Mouse (Mus musculus) retina, embryonic 14.5 days (tissue): Measurements from ENCODE around the gene Foxr1.
"Not testable (repeated sequence)": the region's sequence is repeated elsewhere in the genome, so short reads cannot be mapped to it uniquely, and the experiment has no call there.

Experiments used
- DNase-seq: peaks from one replicate; pipeline ENCODE4 v3.0.0-alpha.2; 2015; ENCODE audit warnings: low spot score

Foxr1 gene

DNA sequence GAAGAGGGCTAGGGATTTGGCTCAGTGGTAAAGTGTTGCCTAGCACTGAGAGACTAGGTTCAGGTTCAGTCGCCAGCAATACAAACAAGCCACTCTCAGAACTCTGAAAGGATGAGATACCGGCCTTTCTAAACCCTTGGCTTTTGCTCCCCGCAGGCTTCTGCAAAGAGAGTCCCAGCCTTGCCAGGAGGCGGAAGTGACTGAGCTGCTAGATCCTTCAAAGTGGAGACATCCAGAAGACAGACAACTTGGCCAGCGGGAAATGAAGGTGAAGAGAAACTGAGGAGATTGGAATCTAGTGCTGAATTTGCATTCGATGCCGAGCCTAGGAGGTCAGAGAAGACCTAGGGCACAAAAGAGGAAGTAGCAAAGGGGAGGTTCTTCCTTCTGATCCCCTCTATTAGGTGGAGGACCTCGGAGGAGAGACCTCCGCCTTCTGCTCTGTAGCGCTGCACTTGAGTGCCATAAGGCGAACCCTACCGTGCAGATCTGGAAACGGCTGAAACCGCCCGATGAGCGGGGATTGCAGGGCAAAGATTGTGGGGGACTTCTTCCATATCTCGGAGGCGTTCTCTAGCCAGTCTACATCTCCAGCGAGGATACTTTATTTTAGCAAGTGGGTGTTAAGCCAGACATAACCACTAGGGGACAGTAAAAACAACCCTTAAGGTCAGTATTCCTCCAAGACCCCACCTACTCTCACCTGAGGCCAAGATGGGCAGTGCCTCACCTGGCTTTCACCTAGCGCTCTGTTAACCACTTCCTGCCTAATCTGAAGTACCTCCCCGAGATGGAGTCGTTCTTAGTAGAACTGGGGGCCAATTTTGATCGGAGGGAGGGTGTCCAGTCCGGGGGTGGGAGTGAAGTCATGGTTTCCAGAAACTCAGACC is 36.6 kb upstream of the Foxr1 start:
- DNase-seq: peak; percentile 89

DNA sequence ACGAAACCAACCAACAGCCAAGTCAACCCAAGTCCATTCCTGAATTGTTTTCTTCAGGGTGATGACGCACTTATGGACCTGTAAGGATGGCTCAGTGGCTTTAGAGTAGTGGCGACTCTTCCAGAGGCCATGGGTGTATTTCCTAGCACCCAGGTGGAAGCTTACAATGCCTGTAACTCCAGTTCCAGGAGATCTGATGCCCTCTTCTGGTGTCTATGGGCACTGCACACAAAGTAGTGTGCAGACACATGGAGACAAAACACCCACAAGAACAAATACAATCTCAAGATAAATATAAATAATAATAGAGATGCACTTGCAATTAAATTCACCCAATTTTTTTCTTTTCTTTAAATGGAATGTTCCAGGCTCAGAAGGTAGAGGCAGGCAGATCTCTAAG is 35.0 kb upstream of the Foxr1 start:
- no peak for DNase-seq

DNA sequence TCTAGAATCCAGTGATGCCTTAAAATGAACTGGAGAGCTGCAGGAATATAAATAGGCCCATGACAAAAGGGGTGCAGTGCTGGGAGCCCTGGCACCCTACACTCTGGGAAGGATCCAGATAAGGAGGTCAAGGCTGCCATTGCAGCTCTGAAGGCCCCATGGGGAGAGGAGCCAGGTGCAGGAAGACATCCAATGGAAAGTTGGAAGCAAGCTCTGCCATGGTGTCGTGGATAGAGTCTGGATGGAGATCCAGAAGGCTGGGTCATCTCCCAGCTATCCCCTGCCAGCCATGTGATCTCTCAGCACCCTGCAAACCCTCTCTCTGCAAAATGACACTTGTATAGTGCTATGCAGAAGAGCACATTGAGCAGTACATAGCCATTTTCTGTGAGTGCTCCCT is 33.4 kb upstream of the Foxr1 start:
- DNase-seq: no peak

DNA sequence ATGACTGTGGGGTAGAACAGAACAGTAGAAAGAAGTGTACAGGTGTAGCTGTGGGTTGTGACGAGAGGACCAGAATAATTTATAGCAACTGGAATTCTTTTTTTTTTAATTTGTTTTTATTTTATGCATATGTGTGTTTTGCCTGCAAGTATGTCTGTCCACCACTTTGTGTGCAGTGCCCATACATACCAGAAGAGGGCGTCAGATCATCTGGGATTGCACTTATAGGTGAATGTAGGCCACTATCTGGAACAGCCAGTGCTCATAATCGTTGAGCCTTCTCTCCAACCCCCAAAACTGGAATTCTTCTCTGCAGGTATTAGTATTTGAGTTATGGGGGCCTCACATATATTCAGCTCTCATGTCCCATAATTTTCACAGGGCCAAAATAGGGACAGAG is 32.2 kb upstream of the Foxr1 start:
- DNase-seq: no peak

DNA sequence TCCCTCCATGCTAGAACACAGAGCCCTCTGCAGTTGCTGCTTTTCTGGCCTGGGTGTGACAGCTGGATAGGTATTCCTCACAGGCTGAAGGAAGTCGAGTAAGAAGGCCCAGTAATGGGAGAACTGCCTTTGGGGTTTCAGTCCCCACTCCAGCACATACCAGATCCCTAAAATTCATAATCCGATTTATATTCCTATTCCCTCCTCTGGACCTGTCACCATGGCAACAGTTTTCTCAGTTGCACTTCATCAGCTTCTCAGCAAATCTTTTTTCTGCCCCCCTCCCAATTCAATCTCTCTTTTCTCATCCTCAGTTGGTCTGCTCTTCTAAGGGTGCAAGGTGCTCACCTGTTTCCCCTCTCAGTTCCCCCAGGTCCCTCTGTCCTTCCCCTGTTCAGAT is 27.9 kb upstream of the Foxr1 start:
- no peak for DNase-seq

DNA sequence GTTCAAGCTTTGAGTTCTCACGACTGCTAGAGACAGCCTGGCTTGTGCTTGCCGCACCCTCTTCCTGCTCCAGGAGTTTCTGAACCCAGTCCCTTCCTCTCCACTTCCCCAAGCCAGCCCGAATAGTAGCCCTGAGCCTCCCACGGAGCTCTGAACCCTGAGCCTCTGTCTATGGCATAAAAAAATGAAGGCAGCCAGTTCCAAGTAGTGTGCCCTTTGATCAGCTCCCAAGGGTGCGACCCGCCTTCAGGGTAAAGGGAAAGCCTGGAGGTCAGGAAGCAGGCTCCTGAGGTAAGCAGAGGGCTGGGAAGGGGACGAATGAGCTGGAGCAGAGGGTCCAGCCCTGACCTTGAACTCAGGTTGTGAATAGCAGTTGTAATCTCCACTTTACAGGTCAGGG is 27.3 kb upstream of the Foxr1 start:
- no peak for DNase-seq

DNA sequence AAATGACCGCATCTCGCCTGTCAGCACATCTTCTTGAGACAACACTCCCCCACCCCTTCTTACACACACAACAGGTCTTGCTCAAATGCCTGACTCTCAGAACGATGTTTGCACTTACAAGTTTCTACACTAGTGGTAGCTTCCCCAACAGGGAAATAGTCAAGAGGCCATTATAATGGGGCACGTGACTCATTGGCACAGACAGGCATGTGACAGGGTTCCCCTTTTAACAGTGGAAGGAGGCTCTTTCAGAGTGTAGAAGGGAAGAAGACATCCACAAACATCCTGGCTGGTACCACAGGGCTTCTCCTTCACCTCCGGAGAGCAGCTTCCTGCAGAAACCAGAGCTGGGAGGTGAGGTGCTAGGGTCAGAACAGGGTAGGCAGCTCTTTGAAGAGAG is 21.0 kb upstream of the Foxr1 start:
- DNase-seq: no peak

DNA sequence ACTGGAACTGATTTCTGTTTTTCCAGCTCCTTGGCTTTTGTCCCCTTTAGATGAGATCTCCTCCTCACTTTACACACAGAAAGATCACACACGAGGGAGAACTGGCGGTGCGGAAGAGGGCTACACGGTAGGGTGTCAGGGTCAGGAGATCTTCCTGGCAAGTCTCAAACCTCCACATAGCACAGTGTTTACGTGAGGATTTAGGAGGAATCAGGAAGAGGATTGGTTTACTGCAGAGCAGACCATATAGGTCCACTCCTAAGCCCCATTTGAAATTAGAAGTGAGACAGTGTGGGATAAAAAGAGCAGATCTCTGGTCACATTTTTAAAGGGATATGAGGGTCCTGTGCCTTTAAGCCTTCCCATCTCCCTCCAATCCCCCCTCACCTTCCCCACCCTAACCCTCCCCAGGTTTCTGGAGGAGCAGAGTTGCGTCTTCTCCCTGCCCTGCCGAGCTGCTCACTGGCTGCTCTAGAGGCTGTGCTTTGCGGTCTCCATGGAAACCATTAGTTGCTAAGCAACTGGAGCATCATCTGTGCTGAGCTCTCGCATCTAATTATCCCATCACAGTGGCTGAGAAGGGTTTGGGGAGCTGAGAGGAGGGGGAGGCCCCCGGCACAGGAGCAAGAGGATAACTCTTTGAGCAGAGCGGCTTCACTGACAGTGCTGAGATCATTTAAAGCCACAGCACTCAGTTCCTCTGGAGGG is 16.3 kb upstream of the Foxr1 start:
- DNase-seq: peak; percentile 99

DNA sequence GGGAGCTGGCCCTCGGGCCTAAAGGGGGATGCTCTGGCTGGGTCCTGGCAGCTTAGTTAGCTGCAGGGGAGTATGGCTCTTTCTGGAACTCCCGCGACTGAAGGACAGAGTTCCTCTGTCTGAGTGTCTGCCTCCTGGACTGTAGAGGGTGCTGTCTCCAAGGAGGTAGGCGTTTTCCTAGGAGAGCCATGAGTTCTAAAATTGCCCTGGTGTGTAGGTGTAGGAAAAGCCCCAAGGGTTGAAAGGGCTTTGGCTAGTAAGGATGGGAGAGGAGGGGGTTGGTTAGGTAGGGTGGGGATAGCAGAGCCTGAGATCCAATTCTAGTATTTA is 13.9 kb upstream of the Foxr1 start, which contains the start of gene Upk2:
Gene Upk2, minus strand, starts transcription at position 86 of the 330 bp plus-strand sequence.
- peak; percentile 26 for DNase-seq

DNA sequence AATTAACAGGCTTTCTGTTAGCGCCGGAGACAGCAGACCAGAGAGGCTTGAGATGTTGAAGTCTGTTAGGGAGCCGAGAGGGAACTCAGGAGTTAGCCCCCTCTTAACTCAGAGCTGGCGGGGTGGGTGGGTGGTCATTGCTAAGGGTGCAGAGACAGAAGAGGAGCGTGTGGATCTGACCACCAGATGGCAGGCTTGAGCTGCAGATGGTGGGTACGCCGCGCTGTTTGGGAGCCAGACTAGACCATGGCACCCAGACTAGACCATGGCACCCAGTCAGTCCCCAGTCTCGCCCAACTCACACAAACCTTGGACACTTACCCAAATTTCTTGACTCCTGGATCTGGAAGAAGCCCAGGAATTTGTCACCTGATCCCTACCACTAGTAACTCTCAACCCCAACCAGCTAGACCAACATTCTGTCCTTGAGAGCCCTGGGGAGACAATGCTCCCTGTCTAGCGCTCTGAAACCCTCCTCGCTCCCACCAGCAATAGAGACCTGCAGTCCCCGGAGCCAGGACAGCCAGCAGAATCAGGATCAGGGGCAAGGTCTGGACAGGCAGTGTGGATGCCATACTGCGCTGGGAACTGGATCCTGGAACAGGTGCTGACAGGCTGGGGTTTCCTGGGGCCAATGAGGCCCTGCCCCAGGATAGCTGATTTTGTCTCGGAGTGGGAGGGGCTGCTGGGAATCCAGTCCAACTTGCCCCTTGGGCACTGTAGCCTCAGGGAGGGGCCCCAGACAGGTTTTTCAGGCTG is 13.4 kb upstream of the Foxr1 start:
- DNase-seq: peak; percentile 93

- DNase-seq: no peak
These were observed 9.5 kb upstream of the Foxr1 start for GRCm38 (mm10) chr9:44450387-44450786.

- DNase-seq: not testable (repeated sequence)
These were observed 3.6 kb upstream of the Foxr1 start for GRCm38 (mm10) chr9:44444402-44445025.

DNA sequence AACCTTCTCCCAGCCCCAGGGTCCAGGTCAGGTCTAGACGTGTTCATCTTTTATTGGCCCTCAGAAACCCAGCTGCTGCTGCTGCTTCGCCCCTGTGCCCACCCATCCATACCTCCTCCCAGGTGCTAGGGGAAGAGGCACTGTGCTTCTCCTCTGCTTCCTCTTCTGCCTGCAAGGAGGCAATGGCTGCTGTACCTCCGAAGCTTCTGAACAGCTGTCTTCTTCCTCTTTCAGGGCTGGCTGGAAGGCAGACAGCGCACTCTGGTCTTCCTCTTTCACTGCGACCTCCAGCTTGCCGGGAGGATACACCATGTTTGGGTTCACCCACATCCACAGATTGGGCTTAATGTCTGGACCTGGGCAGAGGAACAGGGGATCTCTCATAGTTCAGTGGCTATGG is 5.2 kb downstream of the Foxr1 start:
- DNase-seq: no peak

- DNase-seq: no peak
These were observed 8.3 kb downstream of the Foxr1 start for GRCm38 (mm10) chr9:44432577-44433185.

- DNase-seq: no peak
These were observed 17.4 kb downstream of the Foxr1 start for GRCm38 (mm10) chr9:44423576-44423975.

GRCm38 (mm10) chr9:44420280-44420898 is 20.5 kb downstream of the Foxr1 start:
- no peak for DNase-seq

GRCm38 (mm10) chr9:44419730-44420129 is 21.2 kb downstream of the Foxr1 start:
- DNase-seq: not testable (repeated sequence)

DNA sequence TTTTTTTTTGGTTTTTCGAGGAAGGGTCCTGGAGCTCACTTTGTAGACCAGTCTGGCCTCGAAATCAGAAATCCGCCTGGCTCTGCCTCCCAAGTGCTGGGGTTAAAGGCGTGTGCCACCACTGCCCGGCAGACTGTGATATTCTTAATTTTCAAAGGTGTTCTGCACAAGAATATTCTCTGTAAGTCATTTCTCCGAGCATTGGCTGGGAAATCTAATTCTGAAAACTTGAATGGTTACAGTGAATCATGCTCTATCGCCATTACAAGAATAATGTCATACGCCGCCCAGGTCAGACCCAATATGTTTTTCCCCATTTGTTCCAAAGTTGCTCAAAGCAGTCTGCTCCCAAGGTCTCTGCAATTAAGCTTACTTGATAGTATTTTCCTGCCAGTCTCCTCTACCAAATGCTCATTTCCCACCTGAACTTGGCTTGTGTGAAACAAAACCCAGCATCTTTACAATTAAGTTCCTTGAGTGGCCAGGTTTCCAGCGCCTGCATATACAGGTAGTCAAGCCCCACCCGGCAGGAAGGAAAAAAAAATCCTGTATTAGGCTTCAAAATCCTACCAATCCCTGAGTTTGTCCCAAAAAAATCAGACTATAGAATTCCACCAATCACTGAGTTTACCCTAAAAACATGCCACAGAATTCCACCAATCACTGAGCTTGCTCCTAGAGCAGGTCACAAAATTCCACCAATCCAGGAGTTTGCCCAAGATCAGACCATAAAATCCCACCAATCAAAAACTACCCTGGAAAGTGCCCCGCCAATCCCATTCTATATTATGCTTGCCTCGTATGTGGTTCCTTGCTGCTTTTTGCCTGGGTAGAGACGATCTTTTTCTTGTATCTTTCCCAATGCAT is 22.2 kb downstream of the Foxr1 start, which contains the start of gene Ccdc84:
Gene Ccdc84, minus strand, starts transcription at position 51 of the 867 bp plus-strand sequence.
- no peak for DNase-seq

DNA sequence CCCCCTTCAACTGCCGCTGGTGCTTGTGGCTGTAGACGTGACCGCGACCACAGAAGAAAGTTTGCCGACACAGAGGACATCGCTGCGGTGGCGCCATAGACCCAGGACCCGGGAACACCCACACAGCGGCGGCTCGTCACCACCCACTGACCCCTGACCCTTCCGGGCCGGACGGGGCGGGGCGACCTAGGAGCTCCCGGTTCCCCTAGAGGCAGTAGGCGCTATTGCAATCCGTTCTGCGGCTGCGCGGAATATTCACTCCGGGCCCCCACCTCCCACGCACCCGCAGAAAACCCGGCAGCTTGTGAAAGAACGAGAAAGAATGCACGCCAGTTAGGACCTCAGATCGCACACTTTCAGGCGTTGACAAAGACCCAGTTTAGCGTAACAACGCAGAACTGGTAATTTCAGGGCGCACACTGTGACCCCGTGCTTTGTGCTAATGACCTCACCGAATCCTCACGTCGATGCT is 23.0 kb downstream of the Foxr1 start:
- DNase-seq: peak; percentile 98
